Mouse (Mus musculus) cortical plate, adult 2 months (tissue): ENCODE data around the gene Kndc1. TPM values are rescaled to one million over a fixed set of nuclear protein-coding genes. Genes with fewer than 3 reads are reported as not detected.

Source experiments
- H3K27ac ChIP-seq: fragments of 200-500 bp; 2 replicates; pipeline ENCODE4 v1.5.1; 2012; ENCODE audit warnings: low read length, control low read depth, inconsistent platforms; ENCODE audit not compliant: insufficient read depth
- H3K4me1 ChIP-seq: fragments of 200-500 bp; 2 replicates; pipeline ENCODE4 v1.6.1; 2011; ENCODE audit warnings: low read length; ENCODE audit not compliant: control insufficient read depth, insufficient read depth
- H3K4me3 ChIP-seq: fragments of 200-500 bp; 2 replicates; pipeline ENCODE4 v1.5.1; 2011; ENCODE audit warnings: mild to moderate bottlenecking, low read length, control low read depth; ENCODE audit not compliant: insufficient read depth
- CTCF ChIP-seq: fragments of 200-500 bp; IDR thresholded peaks from 2 replicates; pipeline ENCODE4 v1.5.1; 2011; ENCODE audit warnings: mild to moderate bottlenecking, control low read depth, low read length; ENCODE audit not compliant: insufficient read depth; ENCODE audit errors: extremely low read depth
- POLR2A ChIP-seq: fragments of 200-500 bp; IDR thresholded peaks from 2 replicates; pipeline ENCODE4 v1.6.1; 2011; ENCODE audit warnings: mild to moderate bottlenecking, low read length, control low read depth; ENCODE audit not compliant: insufficient read depth; ENCODE audit errors: extremely low read depth
- polyA plus RNA-seq: library from polyadenylated mRNA; depleted of rRNA; stranded (reverse); fragments of >200 nt; gene quantifications from 2 replicates; pipeline ENCODE4 v1.2.3, GENCODE M21; 2012

Gene Kndc1
- polyA plus RNA-seq, 1 experiment: 54.8 TPM

- TF ChIP-seq CTCF (no peak), POLR2A (no peak)
- Histone ChIP-seq H3K4me1 (no peaks in the 10 kb centered on the region), H3K27ac (no peak overlapping the region), H3K4me3 (no peak overlapping the region)
Observed at GRCm38 (mm10) chr7:139946032-139946431, 51.5 kb downstream of the Kndc1 start.

GRCm38 (mm10) chr7:139949893-139950282 is 55.4 kb downstream of the Kndc1 start:
- H3K4me1 ChIP-seq: no peaks in the 10 kb centered on the region
- TF ChIP-seq POLR2A (no peak), CTCF (no peak)
- peak overlapping the region; percentile 34 for H3K4me3 ChIP-seq
- H3K27ac ChIP-seq: no peak overlapping the region

- Histone ChIP-seq H3K4me3 (peak overlapping the region; percentile 34), H3K27ac (no peak overlapping the region), H3K4me1 (no peaks in the 10 kb centered on the region)
- TF ChIP-seq POLR2A: no peak
- no peak for TF ChIP-seq CTCF
Observed at GRCm38 (mm10) chr7:139950283-139950971, 55.9 kb downstream of the Kndc1 start.

- Histone ChIP-seq H3K27ac (no peak overlapping the region), H3K4me1 (no peaks in the 10 kb centered on the region), H3K4me3 (peak overlapping the region; percentile 34; the same call in 1 of the 2 replicates)
- TF ChIP-seq POLR2A (no peak), CTCF (no peak)
Observed at GRCm38 (mm10) chr7:139951079-139951478, 56.6 kb downstream of the Kndc1 start.

GRCm38 (mm10) chr7:139951991-139952633 is 57.6 kb downstream of the Kndc1 start:
- H3K4me1 ChIP-seq: no peaks in the 10 kb centered on the region
- H3K27ac ChIP-seq: no peak overlapping the region
- TF ChIP-seq POLR2A: no peak
- TF ChIP-seq CTCF: no peak
- no peak overlapping the region for H3K4me3 ChIP-seq

- no peak overlapping the region for H3K4me3 ChIP-seq
- no peak overlapping the region for H3K27ac ChIP-seq
- no peaks in the 10 kb centered on the region for H3K4me1 ChIP-seq
- TF ChIP-seq CTCF (no peak), POLR2A (no peak)
Observed at GRCm38 (mm10) chr7:139955505-139955904, 61.0 kb downstream of the Kndc1 start.

- H3K4me3 ChIP-seq: no peak overlapping the region
- TF ChIP-seq POLR2A (no peak), CTCF (no peak)
- no peak overlapping the region for H3K27ac ChIP-seq
- no peaks in the 10 kb centered on the region for H3K4me1 ChIP-seq
Observed at GRCm38 (mm10) chr7:139956658-139957057, 62.2 kb downstream of the Kndc1 start.

GRCm38 (mm10) chr7:139957437-139957836 is 62.9 kb downstream of the Kndc1 start:
- H3K27ac ChIP-seq: no peak overlapping the region
- no peaks in the 10 kb centered on the region for H3K4me1 ChIP-seq
- no peak overlapping the region for H3K4me3 ChIP-seq
- no peak for TF ChIP-seq CTCF
- TF ChIP-seq POLR2A: no peak

- Histone ChIP-seq H3K4me3 (no peak overlapping the region), H3K27ac (no peak overlapping the region), H3K4me1 (no peaks in the 10 kb centered on the region)
- TF ChIP-seq POLR2A: no peak
- TF ChIP-seq CTCF: no peak
Observed at GRCm38 (mm10) chr7:139957958-139958357, 63.5 kb downstream of the Kndc1 start.

- no peak for TF ChIP-seq CTCF
- no peak for TF ChIP-seq POLR2A
- no peaks in the 10 kb centered on the region for H3K4me1 ChIP-seq
- H3K4me3 ChIP-seq: no peak overlapping the region
Observed at GRCm38 (mm10) chr7:139961141-139961540, 66.6 kb downstream of the Kndc1 start.

More at GRCm38 (mm10) chr7:139961141-139961540, 66.6 kb downstream of the Kndc1 start:
- no peak overlapping the region for H3K27ac ChIP-seq
